In the genomic region with DNA sequence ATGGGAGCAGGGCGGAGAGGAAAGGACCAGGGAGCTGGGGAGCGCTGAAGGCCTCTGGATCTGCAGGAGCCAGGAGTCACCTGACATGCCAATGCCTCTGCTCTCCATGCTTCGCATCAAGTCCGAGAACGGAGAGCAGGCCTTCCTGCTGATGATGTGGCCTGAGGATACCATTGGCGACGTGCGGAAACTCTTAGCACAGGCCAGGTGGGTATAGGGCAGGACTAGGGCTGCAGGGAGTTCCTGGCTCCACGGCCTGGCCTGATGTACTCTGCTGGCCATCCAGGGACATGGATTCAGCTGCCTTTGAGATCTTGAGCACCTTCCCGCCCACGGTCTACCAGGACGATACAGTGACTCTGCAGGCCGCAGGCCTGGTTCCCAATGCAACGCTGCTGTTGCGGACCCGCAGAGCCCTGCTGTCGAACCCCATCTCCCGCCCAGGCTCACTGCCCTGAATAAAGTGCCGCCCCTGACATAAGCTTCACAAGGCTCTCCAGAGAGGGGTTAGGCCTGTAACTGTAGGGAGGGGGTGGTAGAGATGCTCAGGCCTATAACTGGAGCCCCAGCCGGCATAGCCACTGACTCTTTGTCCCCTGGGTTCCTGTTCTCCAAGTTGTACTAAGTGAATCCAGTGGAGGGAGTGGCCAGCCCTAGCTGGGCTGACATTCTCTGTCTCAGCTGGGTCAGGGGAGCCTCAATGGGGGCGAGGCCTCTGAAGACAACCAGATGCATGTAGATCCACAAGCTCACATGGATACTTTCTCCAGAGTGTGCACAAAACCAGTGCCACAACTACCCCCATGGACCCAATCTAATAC, we compare ENCODE assay signal across 1 mouse cellular context.
TF ChIP-seq lines count a peak whose summit lies in the region.

No protein-coding gene starts in this region.

TF ChIP-seq in ES-E14, 5 proteins besides CTCF, POLR2A, EP300 and RAD21:
- TF ChIP-seq MAFK (IDR thresholded peaks at IDR 0.05; ENCODE audit: insufficient read depth, low read depth, low read length) = no peak
- TF ChIP-seq ZNF384 (IDR thresholded peaks at IDR 0.05; ENCODE audit: low read depth, low read length) = no peak
- TF ChIP-seq HCFC1 (IDR thresholded peaks at IDR 0.05; ENCODE audit: borderline replicate concordance, insufficient read depth, low read length) = no peak
- TF ChIP-seq CHD2 (IDR thresholded peaks at IDR 0.05; ENCODE audit: low read depth, low read length) = no peak
- no peak for TF ChIP-seq ZC3H11A (IDR thresholded peaks at IDR 0.05; ENCODE audit: borderline replicate concordance, low read depth, low read length)
